Mouse (Mus musculus) leukemia stem cell, adult 10-12 weeks (primary cell): ENCODE results near the gene Trpc2. TPM values are rescaled to one million over a fixed set of nuclear protein-coding genes. Genes with fewer than 3 reads are reported as not detected.

Experiments
- polyA plus RNA-seq: library from polyadenylated mRNA; stranded (reverse); fragments of >175 nt; gene quantifications from 2 replicates; pipeline ENCODE4 v1.2.3, GENCODE M21; 2012; ENCODE audit warnings: low replicate concordance

The Trpc2 gene
- polyA plus RNA-seq: 0.15 and 4.1 TPM in 2 replicates

GRCm38 (mm10) chr7:102082816-102083215, at the start of gene Trpc2:
TSS of gene Trpc2 (plus strand) at chr7:102083116.

GRCm38 (mm10) chr7:102065046-102065891, 17.6 kb upstream of the Trpc2 start, which contains the start of the genes Rnf121, Xndc1 and Xntrpc:
TSS of gene Rnf121 (minus strand) at chr7:102065469.
TSS of gene Xndc1 (plus strand) at chr7:102065511.
TSS of gene Xntrpc (plus strand) at chr7:102065713.

GRCm38 (mm10) chr7:102101487-102101886, 18.6 kb downstream of the Trpc2 start, which contains the start of gene Art1:
TSS of gene Art1 (plus strand) at chr7:102101743.

GRCm38 (mm10) chr7:102109171-102109570, 26.3 kb downstream of the Trpc2 start, which contains the start of gene Art5:
TSS of gene Art5 (minus strand) at chr7:102109489.

GRCm38 (mm10) chr7:102116579-102117331, 33.8 kb downstream of the Trpc2 start, which contains the start of gene Chrna10:
TSS of gene Chrna10 (minus strand) at chr7:102116828.

Other genes starting within 250 kb of the Trpc2 start
- gene Inppl1, start 244.9 kb upstream of the Trpc2 start, polyA plus RNA-seq: 126 and 174 TPM in 2 replicates
- gene Folr2, start 225.9 kb upstream of the Trpc2 start, polyA plus RNA-seq: not detected in 2 replicates
- gene Anapc15, start 219.4 kb upstream of the Trpc2 start, polyA plus RNA-seq: 42.3 and 54.1 TPM in 2 replicates
- gene Folr1, start 212.3 kb upstream of the Trpc2 start, polyA plus RNA-seq: 15.0 and 17.2 TPM in 2 replicates
- 131 and 178 TPM in 2 replicates for gene Lamtor1, start 177.2 kb upstream of the Trpc2 start, polyA plus RNA-seq
- not detected in 2 replicates for gene Tomt, start 176.8 kb upstream of the Trpc2 start, polyA plus RNA-seq
- gene Lrrc51, start 149.2 kb upstream of the Trpc2 start, polyA plus RNA-seq: not detected in 2 replicates
- 74.4 and 142 TPM in 2 replicates for gene Numa1, start 149.0 kb upstream of the Trpc2 start, polyA plus RNA-seq
- 5.3 and 23.4 TPM in 2 replicates for gene Il18bp, start 64.4 kb upstream of the Trpc2 start, polyA plus RNA-seq
- 0.57 and 3.2 TPM in 2 replicates for gene Rnf121, start 17.6 kb upstream of the Trpc2 start, polyA plus RNA-seq
- 13.5 and 17.2 TPM in 2 replicates for gene Xndc1, start 17.6 kb upstream of the Trpc2 start, polyA plus RNA-seq
- 0.64 TPM in 1 of 2 replicates, not detected in the other for gene Xntrpc, start 17.4 kb upstream of the Trpc2 start, polyA plus RNA-seq
- not detected in 2 replicates for gene Art1, start 18.6 kb downstream of the Trpc2 start, polyA plus RNA-seq
- gene Art5, start 26.4 kb downstream of the Trpc2 start, polyA plus RNA-seq: not detected in 2 replicates
- not detected in 2 replicates for gene Chrna10, start 33.7 kb downstream of the Trpc2 start, polyA plus RNA-seq
- gene Nup98, start 127.1 kb downstream of the Trpc2 start, polyA plus RNA-seq: 2.6 and 5.6 TPM in 2 replicates
- 11.2 and 17.2 TPM in 2 replicates for gene Pgap2, start 127.1 kb downstream of the Trpc2 start, polyA plus RNA-seq
- gene Rhog, start 172.9 kb downstream of the Trpc2 start, polyA plus RNA-seq: 60.1 and 267 TPM in 2 replicates
- gene Stim1, start 184.7 kb downstream of the Trpc2 start, polyA plus RNA-seq: 40.4 and 40.7 TPM in 2 replicates